Comparison of ENCODE assay signal across 18 mouse cellular contexts in the genomic region with DNA sequence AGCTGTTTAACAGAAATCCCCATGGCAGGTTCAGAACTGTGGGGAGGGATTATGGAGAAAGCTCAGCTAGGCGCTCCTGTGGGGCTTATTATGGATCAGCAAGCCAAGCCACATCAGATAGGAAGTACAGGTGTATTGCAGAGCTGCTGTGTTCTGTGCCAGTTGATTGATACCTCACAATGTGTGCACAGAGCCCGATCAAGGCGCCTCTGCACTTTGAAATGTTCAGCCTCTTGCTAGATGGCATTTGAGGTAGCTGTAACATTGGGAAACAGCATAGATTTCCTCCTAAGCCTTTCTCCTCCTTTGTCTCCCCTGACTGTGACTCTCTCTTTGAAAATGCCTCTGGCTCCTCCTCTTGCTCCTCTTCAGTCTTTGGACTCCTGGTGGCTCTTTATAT.
DNase-seq lines count a peak whose midpoint lies in the region; ATAC-seq and TF ChIP-seq lines count a peak whose summit lies in the region.
"Had no signal": no experiment of that assay in that cellular context is flagged by ENCODE, and none has a peak within 500 bp of the region (broad histone marks: within the 10 kb centered on the region; RNA-seq: fewer than 3 reads in every experiment).

No protein-coding gene starts in this region.

- no peaks in the 10 kb centered on the region for H3K9me3 ChIP-seq in heart, embryonic 10.5 days
- H3K9me3 ChIP-seq in midbrain, embryonic 16.5 days (replicated peaks; ENCODE audit: control insufficient read depth, low read length, poor library complexity, severe bottlenecking): no peaks in the 10 kb centered on the region
- H3K9me3 ChIP-seq in midbrain, postnatal 0 days (ENCODE audit: low read length): no peaks in the 10 kb centered on the region
- peaks cover 4% of the 10 kb centered on the region; the same call in 1 of the 2 replicates for H3K9me3 ChIP-seq in embryonic facial prominence, embryonic 14.5 days (ENCODE audit: control insufficient read depth, low read length)
- 0 out of 2 replicates have a peak, but pooled peaks cover 2% of the 10 kb centered on the region for H3K9me3 ChIP-seq in hindbrain, embryonic 16.5 days (ENCODE audit: control insufficient read depth, low read length)
- H3K9me3 ChIP-seq: forebrain, embryonic 15.5 days; hindbrain, embryonic 12.5 days had no signal

- no peak overlapping the region for H3K4me2 ChIP-seq in midbrain, embryonic 16.5 days (ENCODE audit: low read length)
- H3K4me2 ChIP-seq in midbrain, postnatal 0 days (ENCODE audit: low read depth, low read length, poor library complexity, severe bottlenecking): no peak overlapping the region
- H3K4me2 ChIP-seq in embryonic facial prominence, embryonic 14.5 days (ENCODE audit: low read depth, low read length): no peak overlapping the region
- H3K4me2 ChIP-seq in hindbrain, embryonic 16.5 days (ENCODE audit: low read length): no peak overlapping the region
- H3K4me2 ChIP-seq: forebrain, embryonic 15.5 days; heart, embryonic 13.5 days; hindbrain, embryonic 12.5 days had no signal

- TF ChIP-seq CTCF in midbrain, postnatal 0 days (IDR thresholded peaks at IDR 0.05): no peak

- DNase-seq in heart, adult 11 months: peak; percentile 60
- no peak for DNase-seq in heart, embryonic 10.5 days (ENCODE audit: low spot score)
- DNase-seq in midbrain, postnatal 0 days (ENCODE audit: low spot score): no peak
- no peak for DNase-seq in embryonic facial prominence, embryonic 14.5 days (ENCODE audit: low spot score)
- peak; percentile 8 for DNase-seq in retina, postnatal 1 day
- DNase-seq: adrenal gland, adult 8-10 months; adrenal gland, postnatal 36 days; cerebellum, adult 11-12 months; cerebellum, adult 9-10 months; cerebellum, postnatal 25 days; gastrocnemius, postnatal 10 days; kidney, adult 11 months had no signal

- H3K9ac ChIP-seq in midbrain, embryonic 16.5 days (ENCODE audit: low read depth, low read length): no peak overlapping the region
- H3K9ac ChIP-seq in midbrain, postnatal 0 days (replicated peaks; ENCODE audit: low read length, poor library complexity, severe bottlenecking): no peak overlapping the region
- no peak overlapping the region for H3K9ac ChIP-seq in embryonic facial prominence, embryonic 14.5 days (ENCODE audit: low read depth, low read length)
- no peak overlapping the region for H3K9ac ChIP-seq in hindbrain, embryonic 16.5 days (ENCODE audit: low read depth, low read length)
- H3K9ac ChIP-seq: forebrain, embryonic 15.5 days; heart, embryonic 13.5 days; hindbrain, embryonic 12.5 days had no signal

- no peak overlapping the region for H3K27ac ChIP-seq in heart, embryonic 10.5 days
- no peak overlapping the region for H3K27ac ChIP-seq in midbrain, embryonic 16.5 days (ENCODE audit: low read length)
- no peak overlapping the region for H3K27ac ChIP-seq in midbrain, postnatal 0 days (ENCODE audit: low read depth, low read length)
- H3K27ac ChIP-seq in embryonic facial prominence, embryonic 14.5 days (replicated peaks; ENCODE audit: low read depth, low read length): no peak overlapping the region
- H3K27ac ChIP-seq in hindbrain, embryonic 16.5 days (ENCODE audit: low read depth, low read length): no peak overlapping the region
- H3K27ac ChIP-seq: forebrain, embryonic 15.5 days; heart, embryonic 13.5 days; hindbrain, embryonic 12.5 days; hindbrain, postnatal 0 days had no signal

- H3K36me3 ChIP-seq in heart, embryonic 10.5 days: no peaks in the 10 kb centered on the region
- H3K36me3 ChIP-seq in midbrain, embryonic 16.5 days (ENCODE audit: control insufficient read depth, insufficient read depth, low read length): no peaks in the 10 kb centered on the region
- H3K36me3 ChIP-seq in midbrain, postnatal 0 days (ENCODE audit: insufficient read depth, low read length): no peaks in the 10 kb centered on the region
- no peaks in the 10 kb centered on the region for H3K36me3 ChIP-seq in embryonic facial prominence, embryonic 14.5 days (ENCODE audit: control insufficient read depth, insufficient read depth, low read length)
- no peaks in the 10 kb centered on the region for H3K36me3 ChIP-seq in hindbrain, embryonic 16.5 days (ENCODE audit: control insufficient read depth, insufficient read depth, low read length)
- H3K36me3 ChIP-seq: forebrain, embryonic 15.5 days; heart, embryonic 13.5 days; hindbrain, embryonic 12.5 days had no signal

- ATAC-seq in midbrain, embryonic 16.5 days: peak; percentile 70; the same call in 1 of the 2 replicates
- ATAC-seq in midbrain, postnatal 0 days (ENCODE audit: low FRiP score): no peak
- ATAC-seq in embryonic facial prominence, embryonic 14.5 days (ENCODE audit: low read depth): peak; percentile 21; the same call in 1 of the 2 replicates
- ATAC-seq in hindbrain, embryonic 16.5 days: no peak; the same call in 1 of the 2 replicates
- ATAC-seq: forebrain, embryonic 15.5 days; hindbrain, postnatal 0 days had no signal

- H3K4me3 ChIP-seq in heart, embryonic 10.5 days: no peak overlapping the region
- no peak overlapping the region for H3K4me3 ChIP-seq in midbrain, embryonic 16.5 days (ENCODE audit: low read depth, low read length)
- no peak overlapping the region for H3K4me3 ChIP-seq in midbrain, postnatal 0 days (ENCODE audit: low read depth, low read length)
- H3K4me3 ChIP-seq in embryonic facial prominence, embryonic 14.5 days (ENCODE audit: low read depth, low read length): no peak overlapping the region
- H3K4me3 ChIP-seq in hindbrain, embryonic 16.5 days (ENCODE audit: low read length): no peak overlapping the region
- H3K4me3 ChIP-seq: forebrain, embryonic 15.5 days; heart, embryonic 13.5 days; hindbrain, embryonic 12.5 days had no signal

- no peaks in the 10 kb centered on the region for H3K4me1 ChIP-seq in heart, embryonic 10.5 days
- peaks cover 6% of the 10 kb centered on the region for H3K4me1 ChIP-seq in midbrain, embryonic 16.5 days (ENCODE audit: control insufficient read depth, insufficient read depth, low read length)
- H3K4me1 ChIP-seq in midbrain, postnatal 0 days (ENCODE audit: insufficient read depth, low read length): no peaks in the 10 kb centered on the region
- H3K4me1 ChIP-seq in embryonic facial prominence, embryonic 14.5 days (ENCODE audit: control insufficient read depth, insufficient read depth, low read length): peaks cover 11% of the 10 kb centered on the region; the same call in 1 of the 2 replicates
- H3K4me1 ChIP-seq in hindbrain, embryonic 16.5 days (ENCODE audit: control insufficient read depth, insufficient read depth, low read depth, low read length): no peaks in the 10 kb centered on the region; the same call in 1 of the 2 replicates
- H3K4me1 ChIP-seq: heart, embryonic 13.5 days; hindbrain, embryonic 12.5 days had no signal

- no peaks in the 10 kb centered on the region for H3K27me3 ChIP-seq in heart, embryonic 10.5 days (ENCODE audit: insufficient read depth, poor library complexity, severe bottlenecking)
- no peaks in the 10 kb centered on the region for H3K27me3 ChIP-seq in midbrain, embryonic 16.5 days (ENCODE audit: control insufficient read depth, insufficient read depth, low read depth, low read length)
- H3K27me3 ChIP-seq in midbrain, postnatal 0 days (ENCODE audit: insufficient read depth, low read length): no peaks in the 10 kb centered on the region
- H3K27me3 ChIP-seq in embryonic facial prominence, embryonic 14.5 days (replicated peaks; ENCODE audit: control insufficient read depth, insufficient read depth, low read length): no peaks in the 10 kb centered on the region
- H3K27me3 ChIP-seq in hindbrain, embryonic 16.5 days (replicated peaks; ENCODE audit: control insufficient read depth, insufficient read depth, low read length): no peaks in the 10 kb centered on the region
- H3K27me3 ChIP-seq: forebrain, embryonic 15.5 days; heart, embryonic 13.5 days; hindbrain, embryonic 12.5 days had no signal

- 73% methylated on average over 3 of the region's 3 CpGs for WGBS in heart, embryonic 10.5 days
- 40% methylated on average over 3 of the region's 3 CpGs for WGBS in midbrain, embryonic 16.5 days
- 37% methylated on average over 3 of the region's 3 CpGs for WGBS in midbrain, postnatal 0 days
- 72% methylated on average over 3 of the region's 3 CpGs for WGBS in embryonic facial prominence, embryonic 14.5 days
- WGBS in hindbrain, embryonic 16.5 days: 63% methylated on average over 3 of the region's 3 CpGs

Comparison
In these comparisons a context has a peak if more than half of its experiments do, and no peak if none do; other contexts are left out.
1. DNase-seq: peak in heart, adult 11 months (single experiment) and retina, postnatal 1 day (single experiment); none in heart, embryonic 10.5 days (single experiment), midbrain, postnatal 0 days (single experiment) and embryonic facial prominence, embryonic 14.5 days (single experiment).
2. ATAC-seq: peak in midbrain, embryonic 16.5 days (single experiment) and embryonic facial prominence, embryonic 14.5 days (single experiment); none in midbrain, postnatal 0 days (single experiment) and hindbrain, embryonic 16.5 days (single experiment).